Mouse (Mus musculus) thymus, adult 2 months (tissue): ENCODE measurements around the gene Slc39a11.

Experiments
- CTCF ChIP-seq: fragments of 200-500 bp; IDR thresholded peaks from 2 replicates; pipeline ENCODE4 v1.5.1; 2012; ENCODE audit warnings: mild to moderate bottlenecking, control low read depth, low read length, moderate library complexity, borderline replicate concordance; ENCODE audit not compliant: control insufficient read depth, poor library complexity, insufficient read depth; ENCODE audit errors: extremely low read depth
- POLR2A ChIP-seq: fragments of 200-500 bp; IDR thresholded peaks from 2 replicates; pipeline ENCODE4 v1.6.1; 2012; ENCODE audit warnings: mild to moderate bottlenecking, low read length, control low read depth, moderate library complexity; ENCODE audit not compliant: control insufficient read depth, poor library complexity, insufficient read depth; ENCODE audit errors: extremely low read depth

DNA sequence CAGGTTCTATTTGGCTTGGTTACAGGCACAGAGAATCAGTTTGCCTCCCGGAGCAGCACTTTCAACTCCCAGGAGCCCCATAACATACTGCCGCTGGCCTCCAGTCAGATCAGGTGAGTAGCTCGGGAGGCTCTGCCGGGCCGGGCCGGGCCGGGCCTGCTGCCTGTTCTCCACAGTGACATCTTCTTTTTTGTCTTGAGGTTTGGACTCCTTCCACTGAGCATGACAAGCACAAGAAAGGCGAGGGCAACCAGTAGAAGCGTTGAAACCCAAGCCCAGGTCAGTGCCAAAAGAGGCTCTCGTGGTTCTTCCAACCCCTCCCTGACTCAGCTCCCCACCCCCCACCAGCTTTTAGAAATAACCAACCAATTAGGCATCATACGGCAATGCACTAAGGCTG lies 11.1 kb upstream of the Slc39a11 start:
- no peak for TF ChIP-seq CTCF
- no peak for TF ChIP-seq POLR2A
